Mouse (Mus musculus) thymus, adult 2 months (tissue): ENCODE measurements around the gene Pafah2. TPM values are rescaled to one million over a fixed set of nuclear protein-coding genes. Genes with fewer than 3 reads are reported as not detected.
A peak's percentile ranks its signal among the peaks of the same experiment; 100 is the strongest.

Experiments used
- DNase-seq: peaks from one replicate; pipeline ENCODE4 v3.0.0; 2021
- H3K27ac ChIP-seq: fragments of 200-500 bp; 2 replicates; pipeline ENCODE4 v1.5.1; 2012; ENCODE audit warnings: low read length, control low read depth; ENCODE audit not compliant: control insufficient read depth, insufficient read depth
- H3K27me3 ChIP-seq: fragments of 200-500 bp; 2 replicates; pipeline ENCODE4 v1.6.1; 2012; ENCODE audit warnings: mild to moderate bottlenecking, low read length, moderate library complexity, mixed read lengths; ENCODE audit not compliant: control insufficient read depth, insufficient read depth
- H3K36me3 ChIP-seq: fragments of 200-500 bp; 2 replicates; pipeline ENCODE4 v1.6.1; 2012; ENCODE audit warnings: mild to moderate bottlenecking, low read length, moderate library complexity; ENCODE audit not compliant: control insufficient read depth, insufficient read depth
- H3K4me1 ChIP-seq: fragments of 200-500 bp; replicated peaks from 2 replicates; pipeline ENCODE4 v1.6.1; 2012; ENCODE audit warnings: low read length; ENCODE audit not compliant: control insufficient read depth, insufficient read depth
- H3K4me3 ChIP-seq: fragments of 200-500 bp; 2 replicates; pipeline ENCODE4 v1.5.1; 2012; ENCODE audit warnings: mild to moderate bottlenecking, low read length, control low read depth, moderate library complexity; ENCODE audit not compliant: control insufficient read depth, insufficient read depth
- CTCF ChIP-seq: fragments of 200-500 bp; IDR thresholded peaks from 2 replicates; pipeline ENCODE4 v1.5.1; 2012; ENCODE audit warnings: mild to moderate bottlenecking, control low read depth, low read length, moderate library complexity, borderline replicate concordance; ENCODE audit not compliant: control insufficient read depth, poor library complexity, insufficient read depth; ENCODE audit errors: extremely low read depth
- POLR2A ChIP-seq: fragments of 200-500 bp; IDR thresholded peaks from 2 replicates; pipeline ENCODE4 v1.6.1; 2012; ENCODE audit warnings: mild to moderate bottlenecking, low read length, control low read depth, moderate library complexity; ENCODE audit not compliant: control insufficient read depth, poor library complexity, insufficient read depth; ENCODE audit errors: extremely low read depth
- WGBS: fragments of 180-500 bp; shearing (Covaris S2); methylation state at CpG from one replicate; pipeline ENCODE4 v1.1.7; 2018; 5-methylcytosine and 5-hydroxymethylcytosine counted together
- polyA plus RNA-seq: library from polyadenylated mRNA; depleted of rRNA; stranded (reverse); fragments of >200 nt; gene quantifications from 2 replicates; pipeline ENCODE4 v1.2.3, GENCODE M21; 2012

Pafah2 gene
- polyA plus RNA-seq, 1 experiment = 12.2 TPM

DNA sequence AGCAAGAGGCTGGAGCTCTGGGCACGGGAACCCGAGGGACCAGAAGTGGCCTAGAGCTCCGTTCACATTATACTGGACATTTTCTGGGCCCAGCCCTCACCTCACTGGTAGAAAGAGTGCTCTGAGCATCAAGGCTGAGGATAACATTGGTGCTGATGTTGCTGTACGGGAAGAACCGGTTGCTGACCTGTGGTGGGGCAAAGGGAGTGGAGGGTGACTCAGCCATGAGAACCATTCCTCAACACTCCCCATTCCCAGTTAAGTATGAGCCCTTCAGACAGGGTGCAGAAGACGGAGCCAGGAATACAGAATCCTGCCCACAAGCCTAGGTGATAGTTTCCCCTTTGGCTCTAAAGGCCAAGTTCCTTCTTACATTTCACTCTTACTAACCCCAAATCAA is 36.5 kb upstream of the Pafah2 start:
- TF ChIP-seq CTCF (no peak), POLR2A (no peak)
- WGBS = 92% methylated on average over 6 of the region's 6 CpGs
- no peaks in the 10 kb centered on the region for H3K27me3 ChIP-seq

DNA sequence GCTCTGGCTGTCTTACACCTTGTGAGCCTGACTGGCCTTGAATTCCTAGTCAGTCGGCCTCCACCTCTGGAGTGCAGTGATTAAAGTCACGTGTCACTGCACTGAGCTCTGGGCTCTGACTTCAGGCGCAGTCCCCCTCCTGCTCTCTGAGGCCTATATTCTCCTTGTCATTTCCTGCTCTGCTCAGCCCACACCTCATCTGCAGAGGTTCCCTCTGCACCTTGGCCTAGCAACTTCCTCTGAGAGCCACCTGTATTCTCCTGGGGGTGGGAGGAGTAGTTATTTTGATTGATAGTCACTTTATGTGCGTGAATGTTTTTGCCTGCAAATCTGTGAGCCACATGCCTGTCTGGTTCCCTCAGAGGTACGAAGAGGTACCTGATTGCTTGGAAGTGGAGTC is 34.9 kb upstream of the Pafah2 start:
- Histone ChIP-seq H3K27ac (peak overlapping the region; percentile 22; the same call in 1 of the 2 replicates), H3K36me3 (no peaks in the 10 kb centered on the region), H3K27me3 (no peaks in the 10 kb centered on the region), H3K4me1 (peaks cover 46% of the 10 kb centered on the region), H3K4me3 (no peak overlapping the region)
- DNase-seq = no peak
- no peak for TF ChIP-seq CTCF
- TF ChIP-seq POLR2A = no peak
- 4% methylated on average over 5 of the region's 5 CpGs for whole genome bisulfite sequencing

More for the DNA sequence above, 36.5 kb upstream of the Pafah2 start:
- Histone ChIP-seq H3K36me3 (no peaks in the 10 kb centered on the region), H3K27ac (no peak overlapping the region), H3K4me3 (no peak overlapping the region), H3K4me1 (peaks cover 44% of the 10 kb centered on the region)
- DNase-seq = no peak

DNA sequence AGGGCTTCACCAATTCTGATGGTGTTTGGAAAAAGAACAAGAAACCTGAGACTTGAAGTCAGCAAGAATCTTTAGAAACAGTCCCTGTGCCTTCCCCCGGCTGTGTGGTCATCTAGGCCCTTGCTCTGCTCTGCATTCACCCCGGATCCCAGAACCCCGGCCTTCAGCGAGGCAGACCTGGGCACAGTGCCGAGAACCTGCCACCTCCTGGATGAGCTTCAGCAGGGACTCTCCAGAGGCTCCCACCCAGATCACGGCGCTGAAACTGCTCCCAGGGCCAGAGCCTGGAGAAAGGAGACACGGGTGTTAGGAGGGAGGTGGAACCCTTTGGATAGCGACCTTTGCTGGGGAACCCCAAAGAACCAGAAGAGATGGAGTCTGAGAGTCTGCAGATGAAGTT is 34.0 kb upstream of the Pafah2 start:
- WGBS = 33% methylated on average over 9 of the region's 9 CpGs
- no peak for DNase-seq
- no peak for TF ChIP-seq POLR2A
- TF ChIP-seq CTCF = no peak
- H3K27ac ChIP-seq = peak overlapping the region; percentile 22; the same call in 1 of the 2 replicates
- no peaks in the 10 kb centered on the region for H3K36me3 ChIP-seq
- no peaks in the 10 kb centered on the region for H3K27me3 ChIP-seq
- no peak overlapping the region for H3K4me3 ChIP-seq
- H3K4me1 ChIP-seq = peaks cover 39% of the 10 kb centered on the region

DNA sequence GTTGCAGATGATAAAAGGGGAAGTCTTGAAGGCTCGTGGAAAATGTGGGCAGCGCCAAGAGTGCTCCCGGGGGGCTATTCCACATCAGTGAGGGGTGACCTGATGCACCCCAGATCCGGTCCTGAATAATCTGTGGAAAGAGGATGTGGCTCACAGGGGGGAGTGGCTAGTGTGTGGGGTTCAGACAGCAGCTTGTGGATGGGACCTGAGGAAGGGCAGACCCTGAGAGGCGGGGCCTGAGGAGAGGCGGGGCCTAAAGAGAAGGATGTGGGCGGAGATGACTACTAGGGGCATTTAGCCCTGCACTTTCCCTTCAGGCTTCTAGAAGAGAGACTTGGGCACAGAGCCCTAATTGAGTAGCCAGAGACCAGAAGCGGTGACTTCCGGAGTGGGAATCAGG is 33.5 kb upstream of the Pafah2 start:
- H3K36me3 ChIP-seq = no peaks in the 10 kb centered on the region
- H3K4me3 ChIP-seq = peak overlapping the region; percentile 12; the same call in 1 of the 2 replicates
- H3K4me1 ChIP-seq = peaks cover 38% of the 10 kb centered on the region
- under 1% methylated on average over 9 of the region's 9 CpGs for WGBS
- H3K27ac ChIP-seq = peak overlapping the region; percentile 16; the same call in 1 of the 2 replicates
- DNase-seq = peak; percentile 82
- no peak for TF ChIP-seq CTCF
- TF ChIP-seq POLR2A = no peak
- no peaks in the 10 kb centered on the region for H3K27me3 ChIP-seq

DNA sequence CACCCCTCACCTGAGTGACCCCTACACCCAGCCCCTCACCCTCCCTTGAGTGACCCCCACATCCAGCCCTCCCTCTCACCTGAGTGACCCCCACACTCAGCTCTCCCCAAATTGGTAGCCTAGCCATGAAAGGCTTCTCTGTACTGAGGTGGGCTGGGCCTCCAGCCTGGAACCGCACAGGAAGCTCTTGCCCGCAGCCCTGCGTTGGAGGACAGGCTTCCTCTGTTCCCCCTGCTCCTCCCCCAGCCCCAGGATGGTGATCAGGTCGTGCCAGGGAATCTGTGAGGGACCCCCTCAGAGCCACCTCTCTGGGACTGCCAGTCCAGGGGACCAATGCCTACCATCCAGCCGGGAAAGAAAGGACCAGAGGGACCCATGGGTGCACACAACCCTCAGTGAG is 30.8 kb upstream of the Pafah2 start:
- DNase-seq = no peak
- Histone ChIP-seq H3K4me3 (no peak overlapping the region), H3K36me3 (no peaks in the 10 kb centered on the region), H3K27ac (no peak overlapping the region), H3K4me1 (peaks cover 38% of the 10 kb centered on the region), H3K27me3 (no peaks in the 10 kb centered on the region)
- TF ChIP-seq CTCF = no peak
- no peak for TF ChIP-seq POLR2A
- WGBS = 7% methylated on average over 5 of the region's 5 CpGs

DNA sequence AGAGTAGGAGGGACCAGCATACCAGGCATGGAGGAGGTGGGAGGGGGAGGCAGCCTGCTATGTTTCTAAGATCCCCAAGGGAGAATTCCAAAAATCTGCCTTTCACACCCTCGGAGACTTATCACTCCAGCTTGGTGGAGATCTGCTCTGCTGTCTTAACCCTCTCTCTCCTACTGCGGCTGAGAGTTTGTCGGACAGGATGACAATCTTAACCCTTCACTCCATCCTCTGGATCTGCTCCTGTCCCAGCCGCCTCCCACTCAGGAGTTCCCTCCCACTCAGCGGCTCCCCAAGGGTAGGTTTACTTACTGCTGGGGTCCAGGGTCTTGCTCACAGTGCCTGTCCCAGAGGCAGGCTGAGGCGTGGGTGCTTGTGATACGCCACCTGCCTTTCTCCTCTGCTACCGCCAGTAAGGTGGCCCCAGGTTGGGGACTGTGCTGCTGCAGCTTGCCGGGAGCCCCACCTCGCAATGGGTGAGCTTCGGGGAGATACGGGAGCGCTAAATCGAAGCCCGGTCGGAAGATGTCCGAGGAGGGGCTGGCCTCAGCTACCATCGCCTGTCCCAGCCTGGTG is 25.4 kb upstream of the Pafah2 start:
- DNase-seq = no peak
- Histone ChIP-seq H3K36me3 (no peaks in the 10 kb centered on the region), H3K27ac (no peak overlapping the region), H3K27me3 (peaks cover 19% of the 10 kb centered on the region; the same call in 1 of the 2 replicates), H3K4me3 (no peak overlapping the region; the same call in 1 of the 2 replicates), H3K4me1 (peaks cover 19% of the 10 kb centered on the region)
- TF ChIP-seq POLR2A (no peak), CTCF (no peak)
- 14% methylated on average over 18 of the region's 18 CpGs for WGBS
